Mouse (Mus musculus) neural tube, embryonic 13.5 days (tissue): ENCODE measurements around the gene Rdx. TPM values are rescaled to one million over a fixed set of nuclear protein-coding genes. Genes with fewer than 3 reads are reported as not detected.

Source experiments
- ATAC-seq: fragments of 200-750 bp; cut with Nextera tagmentation; 2 replicates; pipeline ENCODE4 v1.8.0; 2017; ENCODE audit warnings: low read depth, mild to moderate bottlenecking, moderate TSS enrichment, moderate library complexity
- H3K27ac ChIP-seq: fragments of 300-500 bp; sonication (generic); replicated peaks from 2 replicates; pipeline ENCODE4 v1.5.1; 2015; ENCODE audit warnings: moderate library complexity, mild to moderate bottlenecking, inconsistent platforms
- H3K27me3 ChIP-seq: fragments of 300-500 bp; sonication (generic); 2 replicates; pipeline ENCODE4 v1.6.1; 2015; ENCODE audit warnings: mild to moderate bottlenecking, inconsistent platforms
- H3K36me3 ChIP-seq: fragments of 300-500 bp; sonication (generic); 2 replicates; pipeline ENCODE4 v1.6.1; 2015; ENCODE audit warnings: mild to moderate bottlenecking, inconsistent platforms
- H3K4me1 ChIP-seq: fragments of 300-500 bp; sonication (generic); replicated peaks from 2 replicates; pipeline ENCODE4 v1.6.1; 2015; ENCODE audit warnings: inconsistent platforms
- H3K4me2 ChIP-seq: fragments of 300-500 bp; sonication (generic); 2 replicates; pipeline ENCODE4 v1.6.1; 2015; ENCODE audit warnings: inconsistent platforms, mild to moderate bottlenecking, moderate library complexity
- H3K4me3 ChIP-seq: fragments of 300-500 bp; sonication (generic); 2 replicates; pipeline ENCODE4 v1.5.1; 2015; ENCODE audit warnings: mild to moderate bottlenecking, inconsistent platforms
- H3K9ac ChIP-seq: fragments of 300-500 bp; sonication (generic); 2 replicates; pipeline ENCODE4 v1.6.1; 2015; ENCODE audit warnings: moderate library complexity, mild to moderate bottlenecking, inconsistent platforms
- H3K9me3 ChIP-seq: fragments of 300-500 bp; sonication (generic); 2 replicates; pipeline ENCODE4 v1.6.1; 2016; ENCODE audit warnings: inconsistent platforms
- WGBS: fragments of 180-500 bp; shearing (Covaris S2); methylation state at CpG from one replicate; pipeline ENCODE4 v1.1.7; 2015; 5-methylcytosine and 5-hydroxymethylcytosine counted together
- microRNA-seq: library from miRNA; unstranded; fragments of <30 nt; microRNA quantifications from one replicate; pipeline ENCODE4, GENCODE M21; 2016
- polyA plus RNA-seq: library from polyadenylated mRNA; unstranded; fragments of >200 nt; fragmentation: Nextera tagmentation; extraction: Ambion mirVana; gene quantifications from 2 replicates; pipeline ENCODE4 v1.2.1, GENCODE M21; 2015

Rdx gene
- polyA plus RNA-seq, 1 experiment from 2014 or later: 97.9 TPM

DNA sequence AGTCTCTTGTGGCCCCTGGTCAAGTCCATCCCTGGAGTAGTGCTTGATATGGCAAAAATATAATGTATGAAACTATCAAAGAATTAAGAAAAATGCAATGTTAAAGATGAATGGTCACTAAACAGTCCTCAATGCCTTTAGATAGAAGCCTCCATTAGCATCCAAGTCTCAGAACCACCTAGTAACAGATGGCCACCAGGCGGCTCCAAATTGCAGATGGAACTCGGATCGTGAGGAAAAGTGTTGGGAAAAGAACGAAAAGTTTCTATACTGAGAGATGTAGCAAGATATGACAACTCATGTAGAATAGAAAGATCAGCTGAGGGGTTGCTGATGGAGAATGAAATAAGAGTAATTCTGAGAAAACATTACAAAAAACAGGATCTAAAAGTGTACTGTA lies 83.4 kb downstream of the Rdx start:
- no peak for ATAC-seq
- 84% methylated on average over 4 of the region's 4 CpGs for WGBS
- no peak overlapping the region for H3K4me2 ChIP-seq

DNA sequence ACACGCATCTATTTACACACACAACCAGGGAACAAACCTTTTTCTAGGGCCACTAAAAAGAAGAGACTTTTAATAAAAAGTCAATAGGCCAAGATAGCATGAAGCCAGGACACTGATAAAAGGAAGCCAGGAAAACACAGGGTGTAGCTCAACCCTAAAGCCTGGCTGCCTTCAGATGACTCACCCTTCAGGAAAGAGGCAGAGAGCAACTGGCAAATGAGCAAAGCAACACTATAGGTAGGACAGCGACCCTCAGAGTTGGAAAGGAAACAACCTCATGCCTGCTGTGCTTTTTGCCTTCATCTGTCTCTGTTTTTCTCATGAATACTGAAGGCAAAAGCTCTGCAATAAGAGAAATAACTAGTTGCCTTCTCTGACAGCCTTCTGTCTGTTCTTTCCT lies 85.8 kb downstream of the Rdx start:
- Histone ChIP-seq H3K27me3 (no peaks in the 10 kb centered on the region), H3K4me2 (no peak overlapping the region), H3K36me3 (0 out of 2 replicates have a peak, but pooled peaks cover 3% of the 10 kb centered on the region), H3K4me1 (no peaks in the 10 kb centered on the region), H3K27ac (no peak overlapping the region), H3K4me3 (no peak overlapping the region), H3K9ac (no peak overlapping the region), H3K9me3 (no peaks in the 10 kb centered on the region)
- WGBS: 90% methylated on average over 2 of the region's 2 CpGs
- no peak for ATAC-seq

More for the DNA sequence above, 83.4 kb downstream of the Rdx start:
- Histone ChIP-seq H3K27ac (no peak overlapping the region), H3K4me3 (no peak overlapping the region), H3K9ac (no peak overlapping the region), H3K27me3 (no peaks in the 10 kb centered on the region), H3K4me1 (no peaks in the 10 kb centered on the region), H3K9me3 (no peaks in the 10 kb centered on the region), H3K36me3 (peaks cover 14% of the 10 kb centered on the region)

Small RNA genes lying within 50 kb of the gene (microRNA-seq; reads per million reads assigned to microRNA genes)
- gene Gm27686: not detected
- gene Mir6244: not detected

Other genes with a start within 250 kb of the Rdx start
- gene Fdx1, start 83.6 kb upstream of the Rdx start, polyA plus RNA-seq: 41.9 and 43.9 TPM in 2 replicates
- 4.7 and 5.8 TPM in 2 replicates for gene Zc3h12c, start 121.4 kb downstream of the Rdx start, polyA plus RNA-seq